Mouse (Mus musculus) megakaryocyte, embryonic 14.5 days (primary cell): ENCODE measurements around the gene Gtf2a1l.

ENCODE experiments used
- FLI1 ChIP-seq: IDR thresholded peaks from 2 replicates; pipeline ENCODE4 v1.6.1; 2012; ENCODE audit warnings: low read length, inconsistent platforms, mixed read lengths
- GATA1 ChIP-seq: IDR thresholded peaks from 3 replicates; pipeline ENCODE4 v1.6.1; 2012; ENCODE audit warnings: mixed read lengths, low read length, inconsistent platforms, borderline replicate concordance

GRCm38 (mm10) chr17:88764136-88764485 is 95.7 kb downstream of the Gtf2a1l start:
- TF ChIP-seq GATA1 (no peak), FLI1 (no peak)
